Mouse (Mus musculus) cerebellum, adult 2 months (tissue): ENCODE measurements around the gene Tmtc4.

ENCODE experiments used
- CTCF ChIP-seq: fragments of 200-500 bp; IDR thresholded peaks from 2 replicates; pipeline ENCODE4 v1.5.1; 2011; ENCODE audit warnings: low read depth, mild to moderate bottlenecking, control low read depth, low read length, moderate library complexity, borderline replicate concordance; ENCODE audit not compliant: insufficient read depth
- POLR2A ChIP-seq: fragments of 200-500 bp; IDR thresholded peaks from 2 replicates; pipeline ENCODE4 v1.6.1; 2011; ENCODE audit warnings: low read length, control low read depth, borderline replicate concordance; ENCODE audit not compliant: insufficient read depth

- TF ChIP-seq CTCF = no peak
- no peak for TF ChIP-seq POLR2A
These were observed 108.8 kb downstream of the Tmtc4 start for GRCm38 (mm10) chr14:122875056-122875455.
